Mouse (Mus musculus) bone marrow, adult 2 months (tissue): Measurements from ENCODE around the gene Rgl2.

Experiments
- CTCF ChIP-seq: fragments of 200-500 bp; IDR thresholded peaks from 2 replicates; pipeline ENCODE4 v1.5.1; 2011; ENCODE audit warnings: low read length, control low read depth; ENCODE audit not compliant: control insufficient read depth, insufficient read depth
- POLR2A ChIP-seq: fragments of 200-500 bp; IDR thresholded peaks from 2 replicates; pipeline ENCODE4 v1.6.1; 2011; ENCODE audit warnings: low read depth, mild to moderate bottlenecking, control low read depth, low read length, borderline replicate concordance; ENCODE audit not compliant: control insufficient read depth

DNA sequence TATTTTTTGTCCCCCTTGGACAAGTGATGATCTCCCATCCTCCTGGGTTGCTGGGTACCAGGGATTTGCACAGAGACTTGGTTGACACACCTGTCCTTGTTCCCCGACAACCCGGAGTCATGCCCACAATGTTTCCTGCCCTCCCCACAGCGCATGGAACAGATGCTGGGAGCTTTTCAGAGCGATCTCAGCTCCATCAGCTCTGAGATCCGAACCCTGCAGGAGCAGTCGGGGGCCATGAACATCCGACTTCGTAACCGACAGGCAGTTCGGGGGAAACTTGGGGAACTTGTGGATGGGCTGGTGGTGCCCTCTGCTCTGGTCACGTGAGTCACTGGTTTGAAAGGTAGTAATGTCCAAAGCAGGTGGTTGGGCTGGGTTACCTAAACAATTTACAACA, 29.1 kb downstream of the Rgl2 start:
- TF ChIP-seq POLR2A (no peak), CTCF (no peak)
